Mouse (Mus musculus) stomach, postnatal 0 days (tissue): ENCODE results near the gene Atg9b. TPM values are rescaled to one million over a fixed set of nuclear protein-coding genes. Genes with fewer than 3 reads are reported as not detected.
A peak's percentile ranks its signal among the peaks of the same experiment; 100 is the strongest.

Source experiments
- ATAC-seq: fragments of 200-750 bp; cut with Nextera tagmentation; 2 replicates; pipeline ENCODE4 v1.8.0; 2017; ENCODE audit not compliant: low FRiP score, low TSS enrichment
- DNase-seq: peaks from one replicate; pipeline ENCODE4 v3.0.0-alpha.2; 2016; ENCODE audit warnings: low spot score
- H3K27ac ChIP-seq: fragments of 300-500 bp; sonication (generic); replicated peaks from 2 replicates; pipeline ENCODE4 v1.5.1; 2014; ENCODE audit warnings: mild to moderate bottlenecking, control low read depth
- H3K27me3 ChIP-seq: fragments of 300-500 bp; sonication (generic); 2 replicates; pipeline ENCODE4 v1.6.1; 2014; ENCODE audit warnings: low read length; ENCODE audit not compliant: control insufficient read depth, insufficient read depth
- H3K36me3 ChIP-seq: fragments of 300-500 bp; sonication (generic); 2 replicates; pipeline ENCODE4 v1.6.1; 2014; ENCODE audit warnings: low read length, mixed read lengths; ENCODE audit not compliant: control insufficient read depth, insufficient read depth
- H3K4me1 ChIP-seq: fragments of 300-500 bp; sonication (generic); replicated peaks from 2 replicates; pipeline ENCODE4 v1.6.1; 2014; ENCODE audit warnings: antibody characterized with exemption; ENCODE audit not compliant: control insufficient read depth, insufficient read depth
- H3K4me2 ChIP-seq: fragments of 300-500 bp; sonication (generic); replicated peaks from 2 replicates; pipeline ENCODE4 v1.6.1; 2014; ENCODE audit warnings: low read depth, mild to moderate bottlenecking, control low read depth, moderate library complexity
- H3K4me3 ChIP-seq: fragments of 300-500 bp; sonication (generic); 2 replicates; pipeline ENCODE4 v1.5.1; 2014; ENCODE audit warnings: low read depth, low read length, control low read depth
- H3K9ac ChIP-seq: fragments of 300-500 bp; sonication (generic); 2 replicates; pipeline ENCODE4 v1.6.1; 2014; ENCODE audit warnings: mild to moderate bottlenecking, low read length, control low read depth, mixed read lengths
- H3K9me3 ChIP-seq: fragments of 300-500 bp; sonication (generic); 2 replicates; pipeline ENCODE4 v1.6.1; 2016; ENCODE audit warnings: low read length; ENCODE audit not compliant: control insufficient read depth
- CTCF ChIP-seq: IDR thresholded peaks from 2 replicates; pipeline ENCODE4 v1.5.1; 2016; ENCODE audit warnings: antibody characterized with exemption, low read depth, mild to moderate bottlenecking, moderate library complexity
- EP300 ChIP-seq: optimal IDR thresholded peaks from 2 replicates; pipeline ENCODE3; 2016; ENCODE audit warnings: antibody characterized with exemption
- WGBS: fragments of 180-500 bp; shearing (Covaris S2); extraction: QIAGEN DNeasy Blood & Tissue Kit; methylation state at CpG from one replicate; pipeline ENCODE4 v1.1.7; 2014; 5-methylcytosine and 5-hydroxymethylcytosine counted together
- polyA plus RNA-seq: library from polyadenylated mRNA; unstranded; fragments of >200 nt; fragmentation: Nextera tagmentation; extraction: Ambion mirVana; gene quantifications from 2 replicates; pipeline ENCODE4 v1.2.1, GENCODE M21; 2015

The Atg9b gene
- polyA plus RNA-seq, 1 experiment from 2014 or later, result 4.1 TPM

DNA sequence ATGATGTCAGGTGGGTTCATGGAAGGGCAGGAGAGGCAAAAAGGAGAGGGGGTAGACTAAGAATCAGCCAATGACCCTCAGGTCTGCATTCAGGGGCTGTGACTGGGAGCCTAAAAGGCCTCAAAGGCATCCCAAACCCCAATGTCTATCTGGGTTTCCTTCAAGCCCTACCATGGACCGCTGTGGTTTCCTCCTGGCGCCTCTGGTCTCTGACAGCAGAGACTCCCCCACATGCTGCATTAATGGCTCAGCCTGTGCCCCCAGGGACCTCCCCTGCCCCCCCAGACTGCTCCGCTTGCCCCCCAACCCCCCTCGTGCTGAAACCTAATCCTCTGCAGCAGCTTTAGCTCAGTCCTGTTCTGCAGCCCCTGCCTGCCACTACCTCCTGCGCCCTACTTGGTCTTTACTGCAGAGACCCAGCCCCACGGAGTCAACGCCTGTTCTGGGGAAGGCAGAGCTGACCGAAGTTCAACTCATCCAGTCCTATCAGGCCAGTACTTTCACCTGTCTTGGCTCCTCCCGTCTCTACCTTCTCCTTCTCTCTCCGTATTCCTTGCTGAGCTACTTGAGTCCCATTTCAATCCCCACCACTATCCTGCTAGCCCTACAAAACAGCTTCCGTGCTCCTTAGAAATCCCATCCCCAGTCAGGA lies 21.2 kb upstream of the Atg9b start, which contains the start of gene Asic3:
Gene Asic3, plus strand, starts transcription at position 351 of the 652 bp plus-strand sequence.
- no peak for ATAC-seq
- Histone ChIP-seq H3K4me1 (no peaks in the 10 kb centered on the region), H3K9me3 (no peaks in the 10 kb centered on the region), H3K9ac (no peak within 1 kb of the TSS), H3K27me3 (no peaks in the 10 kb centered on the region), H3K4me3 (no peak within 1 kb of the TSS), H3K36me3 (no peaks in the 10 kb centered on the region), H3K4me2 (no peak within 1 kb of the TSS), H3K27ac (no peak within 1 kb of the TSS)
- WGBS, result 39% methylated on average over 11 of the region's 11 CpGs
- no peak for DNase-seq
- TF ChIP-seq EP300 (no peak), CTCF (no peak)

DNA sequence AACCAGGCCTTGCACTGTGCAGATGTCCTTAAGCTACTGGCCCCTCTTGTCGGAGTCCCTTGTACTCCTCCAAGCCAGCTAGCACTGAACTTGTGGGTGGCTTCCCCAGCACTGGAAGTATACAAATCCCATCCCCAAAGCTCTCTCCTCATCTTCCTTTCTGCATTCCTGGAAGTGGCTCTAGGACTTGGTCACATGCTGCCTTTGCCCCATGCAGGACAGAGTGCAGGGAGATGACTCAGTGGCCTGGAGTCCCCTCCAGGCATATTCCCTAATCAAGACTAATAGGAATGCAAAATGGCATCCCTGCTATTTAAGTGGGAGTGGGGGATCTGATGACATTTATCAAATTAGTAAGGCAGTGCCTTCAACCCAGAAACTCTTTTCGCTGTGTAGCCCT lies 20.1 kb upstream of the Atg9b start:
- TF ChIP-seq CTCF (no peak), EP300 (no peak)
- 65% methylated on average over 2 of the region's 2 CpGs for WGBS
- Histone ChIP-seq H3K9ac (no peak overlapping the region), H3K27me3 (no peaks in the 10 kb centered on the region), H3K4me3 (no peak overlapping the region), H3K9me3 (no peaks in the 10 kb centered on the region), H3K36me3 (no peaks in the 10 kb centered on the region), H3K27ac (no peak overlapping the region), H3K4me2 (no peak overlapping the region), H3K4me1 (no peaks in the 10 kb centered on the region)
- no peak for ATAC-seq
- no peak for DNase-seq

DNA sequence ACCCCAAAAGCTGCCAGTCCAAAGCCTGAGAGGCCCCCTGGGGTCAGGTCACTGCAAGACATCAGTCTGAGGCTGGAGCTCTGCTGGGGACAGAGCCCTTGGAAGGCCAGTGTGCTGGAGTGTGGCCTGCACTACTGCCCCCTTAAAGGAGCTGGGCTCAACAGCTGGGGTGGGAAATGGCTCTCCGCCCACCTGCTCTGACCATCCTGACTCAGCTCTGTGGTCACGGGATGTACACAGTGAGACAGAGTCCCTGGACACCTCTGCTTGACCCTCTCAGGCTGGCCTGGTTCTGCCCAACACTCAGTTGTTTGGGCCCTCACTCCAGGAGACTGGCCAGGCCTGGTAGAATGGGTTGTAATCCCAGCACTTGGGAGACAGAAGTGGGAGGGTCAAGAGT lies 17.5 kb upstream of the Atg9b start:
- Histone ChIP-seq H3K36me3 (peaks cover under 1% of the 10 kb centered on the region), H3K27ac (no peak overlapping the region), H3K4me3 (no peak overlapping the region), H3K4me1 (no peaks in the 10 kb centered on the region), H3K9me3 (no peaks in the 10 kb centered on the region), H3K9ac (no peak overlapping the region), H3K27me3 (no peaks in the 10 kb centered on the region), H3K4me2 (no peak overlapping the region)
- DNase-seq (no peak), ATAC-seq (no peak)
- WGBS, result 76% methylated on average over 2 of the region's 2 CpGs
- no peak for TF ChIP-seq EP300
- no peak for TF ChIP-seq CTCF

DNA sequence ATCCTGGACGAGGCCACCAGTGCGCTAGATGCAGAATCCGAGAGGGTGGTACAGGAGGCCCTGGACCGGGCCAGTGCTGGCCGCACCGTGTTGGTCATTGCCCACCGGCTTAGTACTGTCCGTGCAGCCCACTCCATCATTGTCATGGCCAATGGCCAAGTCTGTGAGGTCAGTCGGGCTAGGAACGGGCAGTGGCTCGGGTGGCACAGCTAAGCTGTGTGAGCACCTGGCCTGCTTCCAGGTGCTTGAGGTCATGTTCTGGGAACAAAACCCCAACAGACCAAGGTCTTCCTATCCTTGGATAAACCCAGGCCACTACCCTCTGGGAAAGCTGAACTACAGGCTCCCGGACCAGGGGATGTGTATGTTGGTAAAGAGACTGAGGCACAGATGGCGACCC lies 16.7 kb upstream of the Atg9b start:
- no peak for TF ChIP-seq EP300
- no peak for TF ChIP-seq CTCF
- Histone ChIP-seq H3K27ac (no peak overlapping the region), H3K9me3 (no peaks in the 10 kb centered on the region), H3K4me2 (no peak overlapping the region), H3K4me1 (no peaks in the 10 kb centered on the region), H3K9ac (no peak overlapping the region), H3K36me3 (peaks cover 3% of the 10 kb centered on the region), H3K4me3 (no peak overlapping the region), H3K27me3 (no peaks in the 10 kb centered on the region)
- WGBS, result 87% methylated on average over 13 of the region's 13 CpGs
- ATAC-seq (peak; percentile 19; the same call in 1 of the 2 replicates), DNase-seq (no peak)

DNA sequence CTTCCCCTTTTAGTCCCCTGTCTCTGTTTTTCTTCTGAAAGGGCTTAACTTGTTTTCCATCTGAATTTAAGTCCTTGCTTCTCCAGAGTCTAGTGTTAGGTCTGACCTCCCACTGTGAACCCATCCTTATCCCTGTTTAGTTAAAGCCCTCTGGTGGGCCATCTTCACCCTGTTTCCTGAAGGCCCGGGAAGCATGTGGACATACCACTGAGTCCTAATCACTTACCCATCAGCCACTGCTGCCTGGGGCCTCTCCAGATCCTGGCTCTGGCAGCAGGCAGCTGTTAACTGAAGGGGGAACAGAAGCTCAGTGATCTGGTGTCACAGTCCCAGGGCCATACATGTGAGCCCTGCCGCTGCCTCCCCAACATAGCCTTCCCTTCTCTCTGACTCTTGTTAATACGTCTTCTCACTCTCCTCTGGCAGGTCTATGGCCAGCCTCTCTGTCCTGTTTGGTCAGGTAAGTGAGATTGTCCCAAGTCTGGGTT lies 13.5 kb upstream of the Atg9b start:
- 63% methylated on average over 3 of the region's 3 CpGs for WGBS
- no peak overlapping the region for H3K4me3 ChIP-seq
- no peaks in the 10 kb centered on the region for H3K27me3 ChIP-seq
- H3K4me1 ChIP-seq, result no peaks in the 10 kb centered on the region
- no peaks in the 10 kb centered on the region for H3K9me3 ChIP-seq
- no peak overlapping the region for H3K9ac ChIP-seq
- no peak overlapping the region for H3K4me2 ChIP-seq
- TF ChIP-seq EP300, result no peak
- TF ChIP-seq CTCF, result no peak
- no peak overlapping the region for H3K27ac ChIP-seq
- no peak for ATAC-seq
- DNase-seq, result no peak
- H3K36me3 ChIP-seq, result peaks cover 8% of the 10 kb centered on the region

DNA sequence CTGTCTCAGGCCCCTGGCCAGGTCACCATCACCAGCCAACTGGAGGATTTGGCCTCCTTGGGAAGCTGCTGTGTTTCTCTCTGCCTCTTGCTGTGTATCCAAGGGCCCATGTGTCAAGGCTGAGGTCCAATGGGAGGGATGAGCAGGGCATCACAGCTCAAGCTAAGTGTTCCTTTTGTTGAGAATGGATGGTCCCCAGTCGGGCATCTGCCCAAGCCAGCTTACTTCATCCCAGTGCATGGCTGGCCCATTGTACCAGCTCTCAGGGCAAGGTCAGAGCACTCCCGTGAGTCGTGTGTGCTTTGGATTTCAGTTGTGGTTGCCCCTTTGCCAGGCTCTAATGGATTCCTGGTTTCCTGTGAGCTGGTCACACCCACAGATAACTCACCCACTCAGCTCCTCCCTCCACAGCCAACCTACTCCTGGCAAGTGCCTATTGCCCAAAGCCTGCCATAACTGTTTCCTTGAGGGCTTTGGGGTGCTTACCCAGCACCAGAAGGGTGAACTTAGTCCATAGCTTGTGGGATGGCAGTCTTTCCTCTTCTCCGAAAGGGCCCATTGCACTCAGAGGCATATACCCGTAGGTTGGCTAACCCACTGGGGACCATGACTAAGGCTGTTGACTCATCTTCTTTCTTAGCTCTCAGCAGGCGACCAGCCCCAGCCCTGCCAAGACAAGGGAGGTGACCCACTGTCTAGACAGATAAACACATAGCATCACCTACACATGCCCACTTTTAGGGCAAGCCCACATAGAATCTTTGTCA lies 12.8 kb upstream of the Atg9b start:
- no peak overlapping the region for H3K27ac ChIP-seq
- H3K4me2 ChIP-seq, result no peak overlapping the region
- WGBS, result 76% methylated on average over 6 of the region's 6 CpGs
- H3K4me1 ChIP-seq, result no peaks in the 10 kb centered on the region
- no peak overlapping the region for H3K4me3 ChIP-seq
- no peaks in the 10 kb centered on the region for H3K27me3 ChIP-seq
- ATAC-seq (no peak), DNase-seq (no peak)
- H3K36me3 ChIP-seq, result peaks cover 8% of the 10 kb centered on the region
- no peak for TF ChIP-seq EP300
- TF ChIP-seq CTCF, result no peak
- no peaks in the 10 kb centered on the region for H3K9me3 ChIP-seq
- no peak overlapping the region for H3K9ac ChIP-seq
